Mouse (Mus musculus) right cerebral cortex, adult 18-20 months (tissue): ENCODE data around the gene Mpv17l2.

ENCODE experiments used
- DNase-seq: peaks from one replicate; pipeline ENCODE4 v3.0.0; 2022; ENCODE audit warnings: mixed read lengths

The Mpv17l2 gene

GRCm38 (mm10) chr8:70749097-70749674 lies 11.6 kb downstream of the Mpv17l2 start:
- DNase-seq, result no peak

- DNase-seq, result no peak
These were observed 12.3 kb downstream of the Mpv17l2 start for GRCm38 (mm10) chr8:70748246-70749096.

- no peak for DNase-seq
These were observed 13.4 kb downstream of the Mpv17l2 start for GRCm38 (mm10) chr8:70747211-70747890.

- DNase-seq, result no peak
These were observed 14.1 kb downstream of the Mpv17l2 start for GRCm38 (mm10) chr8:70746676-70747075.

- DNase-seq, result no peak
These were observed 15.0 kb downstream of the Mpv17l2 start for GRCm38 (mm10) chr8:70745691-70746220.

- DNase-seq, result no peak
These were observed 15.9 kb downstream of the Mpv17l2 start for GRCm38 (mm10) chr8:70744806-70745205.

- no peak for DNase-seq
These were observed 16.8 kb downstream of the Mpv17l2 start for GRCm38 (mm10) chr8:70743656-70744590.

- no peak for DNase-seq
These were observed 17.6 kb downstream of the Mpv17l2 start for GRCm38 (mm10) chr8:70742981-70743655.

- DNase-seq, result no peak
These were observed 18.6 kb downstream of the Mpv17l2 start for GRCm38 (mm10) chr8:70742176-70742575.

GRCm38 (mm10) chr8:70741661-70742060 lies 19.1 kb downstream of the Mpv17l2 start:
- no peak for DNase-seq

- DNase-seq, result no peak
These were observed 22.5 kb downstream of the Mpv17l2 start for GRCm38 (mm10) chr8:70738211-70738610.

- no peak for DNase-seq
These were observed 23.0 kb downstream of the Mpv17l2 start for GRCm38 (mm10) chr8:70737705-70738104.

GRCm38 (mm10) chr8:70730956-70731355 lies 29.8 kb downstream of the Mpv17l2 start:
- DNase-seq, result no peak

GRCm38 (mm10) chr8:70729808-70730475 lies 30.8 kb downstream of the Mpv17l2 start:
- no peak for DNase-seq

- no peak for DNase-seq
These were observed 34.0 kb downstream of the Mpv17l2 start for GRCm38 (mm10) chr8:70726721-70727120.

- no peak for DNase-seq
These were observed 34.8 kb downstream of the Mpv17l2 start for GRCm38 (mm10) chr8:70725792-70726447.

GRCm38 (mm10) chr8:70724216-70724615 lies 36.5 kb downstream of the Mpv17l2 start:
- no peak for DNase-seq

- no peak for DNase-seq
These were observed 37.1 kb downstream of the Mpv17l2 start, which contains the start of gene Pde4c for GRCm38 (mm10) chr8:70723486-70724210. TSS of gene Pde4c (plus strand) at chr8:70723720.

GRCm38 (mm10) chr8:70721601-70722000 lies 39.1 kb downstream of the Mpv17l2 start:
- no peak for DNase-seq

- DNase-seq, result peak; percentile 62
These were observed 40.0 kb downstream of the Mpv17l2 start for GRCm38 (mm10) chr8:70720739-70721138.
